Mouse (Mus musculus) bone marrow macrophage, adult 2 months (primary cell): ENCODE results near the gene Gm20721.
A peak's percentile ranks its signal among the peaks of the same experiment; 100 is the strongest.

Experiments
- CTCF ChIP-seq: IDR thresholded peaks from 2 replicates; pipeline ENCODE4 v1.5.1; 2012; ENCODE audit warnings: low read depth, mild to moderate bottlenecking, low read length, moderate library complexity
- POLR2A ChIP-seq: IDR thresholded peaks from 2 replicates; pipeline ENCODE4 v1.6.1; 2012; ENCODE audit warnings: mild to moderate bottlenecking, low read depth, low read length, borderline replicate concordance

GRCm38 (mm10) chr2:174312118-174312647 is 34.3 kb downstream of the Gm20721 start:
- peak; percentile 29 for TF ChIP-seq CTCF
- TF ChIP-seq POLR2A, result no peak
